8 mouse cellular contexts compared by ENCODE assay signal in the genomic region with DNA sequence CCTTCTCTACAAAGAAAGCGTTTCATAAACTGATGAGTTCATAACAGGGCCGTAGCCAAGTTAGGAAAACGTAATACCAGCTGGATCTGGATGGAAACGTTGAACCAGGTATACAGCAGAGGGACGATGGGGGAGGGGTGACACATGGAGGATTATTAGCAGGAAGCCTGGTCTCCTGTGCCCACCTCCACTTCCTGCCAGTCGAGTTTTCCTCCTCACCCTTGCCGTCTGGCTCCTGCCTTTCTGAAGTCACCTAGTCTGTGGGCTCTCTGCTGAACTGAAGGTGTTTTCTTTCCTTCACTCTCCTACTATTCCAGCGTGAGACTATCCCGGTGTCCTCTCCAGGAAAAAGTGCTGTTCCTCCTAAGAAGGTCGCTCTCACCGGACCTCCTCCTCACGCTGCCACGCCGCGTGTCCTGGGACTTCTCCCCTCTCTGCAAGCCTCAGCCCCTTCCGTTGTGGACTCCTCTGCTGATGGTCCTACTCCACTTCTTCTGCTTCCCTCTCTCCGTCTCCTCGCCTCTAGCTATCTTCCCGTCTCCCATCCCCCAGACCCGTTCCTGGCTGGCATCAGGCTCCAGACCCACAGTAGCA. TPM values are rescaled to one million over a fixed set of nuclear protein-coding genes. Genes with fewer than 3 reads are reported as not detected.
DNase-seq lines count a peak whose midpoint lies in the region; ATAC-seq and TF ChIP-seq lines count a peak whose summit lies in the region.

No protein-coding gene starts in this region.

- H3K9me3 ChIP-seq in heart, embryonic 16.5 days (replicated peaks; ENCODE audit: control insufficient read depth, low read length): no peaks in the 10 kb centered on the region
- H3K9me3 ChIP-seq in forebrain, embryonic 15.5 days: no peaks in the 10 kb centered on the region
- no peaks in the 10 kb centered on the region; the same call in 1 of the 2 replicates for H3K9me3 ChIP-seq in limb, embryonic 13.5 days

- intact Hi-C loops in heart, adult 2 months (cut with DNase I): loop anchor here (1.0 kb wide), 1 partner anchor 71 kb away; no protein-coding TSS in a partner anchor
- intact Hi-C loops in left cerebral cortex, postnatal 25 days (cut with DNase I): loop anchor here (1.0 to 10.0 kb wide), 4 partner anchors 26 to 864 kb away; a partner anchor contains a TSS

- peak overlapping the region; percentile 63 for H3K9ac ChIP-seq in heart, embryonic 16.5 days (ENCODE audit: low read length)
- no peak overlapping the region for H3K9ac ChIP-seq in heart, adult 2 months (ENCODE audit: low read depth, low read length)
- H3K9ac ChIP-seq in forebrain, embryonic 15.5 days (replicated peaks): peak overlapping the region; percentile 33
- H3K9ac ChIP-seq in limb, embryonic 13.5 days: peak overlapping the region; percentile 67

- no peak overlapping the region for H3K27ac ChIP-seq in heart, embryonic 16.5 days (ENCODE audit: low read length)
- H3K27ac ChIP-seq in heart, adult 2 months: no peak overlapping the region
- H3K27ac ChIP-seq in forebrain, embryonic 15.5 days (replicated peaks): no peak overlapping the region
- H3K27ac ChIP-seq in limb, embryonic 13.5 days: peak overlapping the region; percentile 58

- WGBS in heart, embryonic 16.5 days: 26% methylated on average over 20 of the region's 20 CpGs
- WGBS in heart, adult 2 months: 40% methylated on average over 20 of the region's 20 CpGs
- WGBS in forebrain, embryonic 15.5 days: 55% methylated on average over 20 of the region's 20 CpGs
- 20% methylated on average over 20 of the region's 20 CpGs for WGBS in limb, embryonic 13.5 days

- H3K27me3 ChIP-seq in heart, embryonic 16.5 days (ENCODE audit: control insufficient read depth, insufficient read depth, low read length): no peaks in the 10 kb centered on the region
- no peaks in the 10 kb centered on the region for H3K27me3 ChIP-seq in heart, adult 2 months (ENCODE audit: control insufficient read depth, insufficient read depth, low read length)
- no peaks in the 10 kb centered on the region for H3K27me3 ChIP-seq in forebrain, embryonic 15.5 days
- no peaks in the 10 kb centered on the region for H3K27me3 ChIP-seq in limb, embryonic 13.5 days

- H3K36me3 ChIP-seq in heart, embryonic 16.5 days (ENCODE audit: control insufficient read depth, insufficient read depth): no peaks in the 10 kb centered on the region
- H3K36me3 ChIP-seq in heart, adult 2 months (ENCODE audit: control insufficient read depth, insufficient read depth, low read length): no peaks in the 10 kb centered on the region
- H3K36me3 ChIP-seq in forebrain, embryonic 15.5 days: no peaks in the 10 kb centered on the region
- H3K36me3 ChIP-seq in limb, embryonic 13.5 days: no peaks in the 10 kb centered on the region

- no peak for TF ChIP-seq EP300 in heart, adult 2 months (IDR thresholded peaks at IDR 0.05; ENCODE audit: insufficient read depth, low read depth, low read length)

- no peak for DNase-seq in heart, adult 2 months
- DNase-seq in cerebellum, postnatal 14 days: peak; percentile 36 to 53
- peak; percentile 66 for DNase-seq in testis, postnatal 10 days (ENCODE audit: low spot score)
- DNase-seq in left cerebral cortex, postnatal 25 days (ENCODE audit: low spot score in 2 of 2): no peak
- no peak for DNase-seq in T-cell, adult 2 months (ENCODE audit: low spot score)

- no peak for TF ChIP-seq POLR2A in heart, adult 2 months (IDR thresholded peaks at IDR 0.05; ENCODE audit: insufficient read depth, low read depth, low read length)

- 0 out of 2 replicates have a peak, but pooled peaks cover 2% of the 10 kb centered on the region for H3K4me1 ChIP-seq in heart, embryonic 16.5 days (ENCODE audit: control insufficient read depth, insufficient read depth, low read length)
- H3K4me1 ChIP-seq in heart, adult 2 months (ENCODE audit: control insufficient read depth, insufficient read depth, low read length): peaks cover 2% of the 10 kb centered on the region; the same call in 1 of the 2 replicates
- peaks cover 8% of the 10 kb centered on the region; the same call in 1 of the 2 replicates for H3K4me1 ChIP-seq in forebrain, embryonic 15.5 days
- peaks cover 13% of the 10 kb centered on the region for H3K4me1 ChIP-seq in limb, embryonic 13.5 days

- no peaks in the 10 kb centered on the region for H3K79me2 ChIP-seq in heart, adult 2 months (replicated peaks; ENCODE audit: control insufficient read depth, insufficient read depth, low read length)

- ATAC-seq in heart, embryonic 16.5 days (replicated peaks; ENCODE audit: extremely low read depth, insufficient read depth, low FRiP score): 0 out of 2 replicates have a peak, but pooled peaks have one; percentile 54
- peak; percentile 42 for ATAC-seq in forebrain, embryonic 15.5 days (replicated peaks)
- ATAC-seq in limb, embryonic 13.5 days (ENCODE audit: low FRiP score, low read depth): peak; percentile 83

- peak overlapping the region; percentile 49 for H3K4me3 ChIP-seq in heart, embryonic 16.5 days (ENCODE audit: low read length)
- no peak overlapping the region for H3K4me3 ChIP-seq in heart, adult 2 months
- peak overlapping the region; percentile 24 for H3K4me3 ChIP-seq in forebrain, embryonic 15.5 days
- peak overlapping the region; percentile 43 for H3K4me3 ChIP-seq in limb, embryonic 13.5 days

- TF ChIP-seq CTCF in heart, adult 2 months (IDR thresholded peaks at IDR 0.05): no peak

- peak overlapping the region; percentile 74 for H3K4me2 ChIP-seq in heart, embryonic 16.5 days (ENCODE audit: low read depth, low read length)
- peak overlapping the region; percentile 40 for H3K4me2 ChIP-seq in forebrain, embryonic 15.5 days (replicated peaks)
- peak overlapping the region; percentile 69 for H3K4me2 ChIP-seq in limb, embryonic 13.5 days (replicated peaks)

RNA-seq across cellular contexts. Expression of a gene that starts 12.3 kb away (rescaled TPM):
- 112 and 128 TPM in 2 replicates for polyA plus RNA-seq in heart, embryonic 16.5 days (2015; fragmentation: Nextera tagmentation; extraction: Ambion mirVana)
- 10 to 100 TPM; 44.3 to 45.7 TPM for total RNA-seq in heart, adult 2 months (2021)
- 12.6 and 16.0 TPM in 2 replicates for polyA plus RNA-seq in heart, adult 2 months (2012; rRNA removed)
- polyA plus RNA-seq in forebrain, embryonic 15.5 days (2015; fragmentation: Nextera tagmentation; extraction: Ambion mirVana): 314 and 348 TPM in 2 replicates
- polyA plus RNA-seq in limb, embryonic 13.5 days (2015; fragmentation: Nextera tagmentation; extraction: Ambion mirVana): 243 and 263 TPM in 2 replicates
- 100 to 1,000 TPM; 229 to 255 TPM for total RNA-seq in left cerebral cortex, postnatal 25 days (2021)

RNA-seq across cellular contexts. Expression of a gene that starts 35.7 kb away (rescaled TPM):
- 4.2 and 4.7 TPM in 2 replicates for polyA plus RNA-seq in heart, embryonic 16.5 days (2015; fragmentation: Nextera tagmentation; extraction: Ambion mirVana)
- total RNA-seq in heart, adult 2 months (2021): 1 to 10 TPM; 1.4 TPM
- polyA plus RNA-seq in heart, adult 2 months (2012; rRNA removed): 0.51 and 1.2 TPM in 2 replicates
- 4.4 and 4.5 TPM in 2 replicates for polyA plus RNA-seq in forebrain, embryonic 15.5 days (2015; fragmentation: Nextera tagmentation; extraction: Ambion mirVana)
- polyA plus RNA-seq in limb, embryonic 13.5 days (2015; fragmentation: Nextera tagmentation; extraction: Ambion mirVana): 6.4 and 6.8 TPM in 2 replicates
- total RNA-seq in left cerebral cortex, postnatal 25 days (2021): 1 to 10 TPM; 2.0 to 2.5 TPM

Comparison
In these comparisons a context has a peak if more than half of its experiments do, and no peak if none do; other contexts are left out.
1. DNase-seq: peak in cerebellum, postnatal 14 days (2 of 2) and testis, postnatal 10 days (single experiment); none in heart, adult 2 months (0 of 2), left cerebral cortex, postnatal 25 days (0 of 2) and T-cell, adult 2 months (single experiment).
2. Peak in every context shown above with its lines, with median percentiles within 50 percentile points of each other: ATAC-seq and H3K4me2 ChIP-seq.